Mouse (Mus musculus) limb, embryonic 15.5 days (tissue): ENCODE results near the gene Swi5. TPM values are rescaled to one million over a fixed set of nuclear protein-coding genes. Genes with fewer than 3 reads are reported as not detected.
A peak's percentile ranks its signal among the peaks of the same experiment; 100 is the strongest.

ENCODE experiments used
- ATAC-seq: fragments of 200-750 bp; cut with Nextera tagmentation; 2 replicates; pipeline ENCODE4 v1.8.0; 2017; ENCODE audit warnings: low read depth, moderate TSS enrichment; ENCODE audit not compliant: insufficient number of reproducible peaks, low FRiP score, low TSS enrichment
- H3K27ac ChIP-seq: fragments of 300-500 bp; sonication (generic); 2 replicates; pipeline ENCODE4 v1.5.1; 2015; ENCODE audit warnings: moderate library complexity, mild to moderate bottlenecking, inconsistent platforms
- H3K27me3 ChIP-seq: fragments of 300-500 bp; sonication (generic); 2 replicates; pipeline ENCODE4 v1.6.1; 2015; ENCODE audit warnings: inconsistent platforms
- H3K36me3 ChIP-seq: fragments of 300-500 bp; sonication (generic); 2 replicates; pipeline ENCODE4 v1.6.1; 2015; ENCODE audit warnings: inconsistent platforms
- H3K4me1 ChIP-seq: fragments of 300-500 bp; sonication (generic); 2 replicates; pipeline ENCODE4 v1.6.1; 2015; ENCODE audit warnings: inconsistent platforms
- H3K4me2 ChIP-seq: fragments of 300-500 bp; sonication (generic); 2 replicates; pipeline ENCODE4 v1.6.1; 2015; ENCODE audit warnings: mild to moderate bottlenecking, inconsistent platforms
- H3K4me3 ChIP-seq: fragments of 300-500 bp; sonication (generic); 2 replicates; pipeline ENCODE4 v1.5.1; 2015; ENCODE audit warnings: mild to moderate bottlenecking, inconsistent platforms
- H3K9ac ChIP-seq: fragments of 300-500 bp; sonication (generic); 2 replicates; pipeline ENCODE4 v1.6.1; 2015; ENCODE audit warnings: inconsistent platforms
- H3K9me3 ChIP-seq: fragments of 300-500 bp; sonication (generic); 2 replicates; pipeline ENCODE4 v1.6.1; 2016; ENCODE audit warnings: inconsistent platforms
- WGBS: fragments of 180-500 bp; shearing (Covaris S2); methylation state at CpG from one replicate; pipeline ENCODE4 v1.1.7; 2015; 5-methylcytosine and 5-hydroxymethylcytosine counted together
- polyA plus RNA-seq: library from polyadenylated mRNA; unstranded; fragments of >200 nt; fragmentation: Nextera tagmentation; extraction: Ambion mirVana; gene quantifications from 2 replicates; pipeline ENCODE4 v1.2.1, GENCODE M21; 2015

The Swi5 gene
- polyA plus RNA-seq, 1 experiment from 2014 or later, result 413 TPM

- no peak for ATAC-seq
- Histone ChIP-seq H3K4me1 (peaks cover 27% of the 10 kb centered on the region), H3K27me3 (no peaks in the 10 kb centered on the region), H3K4me3 (peak overlapping the region; percentile 79), H3K36me3 (peaks cover 33% of the 10 kb centered on the region), H3K9ac (no peak overlapping the region), H3K9me3 (no peaks in the 10 kb centered on the region), H3K27ac (no peak overlapping the region), H3K4me2 (peak overlapping the region; percentile 70)
These were observed 1.7 kb upstream of the Swi5 start for GRCm38 (mm10) chr2:32289578-32289977.

- ATAC-seq, result peak; percentile 40
These were observed 576 bp upstream of the Swi5 start for GRCm38 (mm10) chr2:32288371-32288931.

DNA sequence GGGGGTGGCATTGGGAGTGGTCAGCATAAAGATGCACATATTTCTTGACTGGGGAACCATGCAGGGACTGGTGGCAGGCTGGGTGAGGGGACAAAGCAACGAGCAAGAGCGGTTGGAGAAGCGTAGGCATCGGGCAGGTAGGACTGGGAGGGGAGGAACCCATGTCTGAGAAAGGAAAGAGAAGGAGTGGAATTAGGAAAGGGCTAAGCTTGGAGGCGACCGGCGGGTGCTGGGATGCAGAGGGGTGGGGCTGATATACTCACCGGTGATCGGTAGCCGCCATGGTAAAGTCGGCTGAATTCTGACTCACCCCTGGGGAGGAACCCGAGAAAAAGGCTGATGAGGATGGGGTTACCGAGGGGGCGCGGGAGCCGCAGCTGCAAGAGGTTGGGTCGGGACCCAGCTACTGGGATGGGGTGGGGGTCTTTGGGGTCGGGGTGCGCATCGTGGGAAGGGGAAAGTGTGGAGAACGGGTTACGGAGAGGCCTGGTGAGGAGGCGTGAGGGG lies 488 bp downstream of the Swi5 start, which contains the start of gene Golga2:
Gene Golga2 (plus strand): TSS at position 51 of the 507 bp plus-strand sequence.
- Histone ChIP-seq H3K4me1 (peaks cover 21% of the 10 kb centered on the region), H3K36me3 (peaks cover 38% of the 10 kb centered on the region), H3K27me3 (no peaks in the 10 kb centered on the region), H3K4me2 (peak within 1 kb of the TSS; percentile 78), H3K4me3 (peak within 1 kb of the TSS; percentile 79), H3K9ac (peak within 1 kb of the TSS; percentile 84), H3K27ac (peak within 1 kb of the TSS; percentile 83), H3K9me3 (no peaks in the 10 kb centered on the region)
- WGBS, result under 1% methylated on average over 22 of the region's 23 CpGs
- ATAC-seq, result no peak; the same call in 1 of the 2 replicates

More at GRCm38 (mm10) chr2:32288371-32288931, 576 bp upstream of the Swi5 start:
- H3K9me3 ChIP-seq, result no peaks in the 10 kb centered on the region
- H3K27me3 ChIP-seq, result no peaks in the 10 kb centered on the region
- WGBS, result 1% methylated on average over 29 of the region's 29 CpGs
- peak overlapping the region; percentile 79 for H3K4me3 ChIP-seq
- H3K9ac ChIP-seq, result peak overlapping the region; percentile 75
- H3K36me3 ChIP-seq, result peaks cover 35% of the 10 kb centered on the region
- H3K4me2 ChIP-seq, result peak overlapping the region; percentile 70
- H3K27ac ChIP-seq, result peak overlapping the region; percentile 82
- H3K4me1 ChIP-seq, result peaks cover 21% of the 10 kb centered on the region

DNA sequence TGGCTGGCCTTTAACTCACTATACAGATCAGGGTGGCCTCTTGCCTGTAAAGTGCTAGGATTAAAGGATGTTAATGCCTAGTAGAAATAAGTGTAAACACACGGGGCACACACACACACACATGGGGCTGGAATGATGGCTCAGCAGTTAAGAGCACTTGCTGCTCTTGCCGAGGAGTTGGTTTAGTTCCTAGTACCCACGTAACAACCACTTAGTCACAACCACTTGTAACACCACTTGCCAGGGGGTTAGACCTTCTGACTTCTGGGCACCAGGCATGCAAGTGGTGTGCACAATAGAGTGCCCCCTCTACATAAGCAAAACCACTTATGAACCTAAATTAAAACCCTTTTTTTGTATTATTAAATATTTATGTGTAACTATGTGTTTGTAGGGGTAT lies 3.9 kb downstream of the Swi5 start:
- ATAC-seq, result no peak
- no peak overlapping the region for H3K9ac ChIP-seq
- H3K4me3 ChIP-seq, result no peak overlapping the region
- peaks cover 12% of the 10 kb centered on the region for H3K4me1 ChIP-seq
- WGBS, result 91% methylated on average over 3 of the region's 3 CpGs
- peaks cover 62% of the 10 kb centered on the region for H3K36me3 ChIP-seq
- H3K27ac ChIP-seq, result no peak overlapping the region
- no peak overlapping the region for H3K4me2 ChIP-seq
- H3K27me3 ChIP-seq, result no peaks in the 10 kb centered on the region
- no peaks in the 10 kb centered on the region for H3K9me3 ChIP-seq

DNA sequence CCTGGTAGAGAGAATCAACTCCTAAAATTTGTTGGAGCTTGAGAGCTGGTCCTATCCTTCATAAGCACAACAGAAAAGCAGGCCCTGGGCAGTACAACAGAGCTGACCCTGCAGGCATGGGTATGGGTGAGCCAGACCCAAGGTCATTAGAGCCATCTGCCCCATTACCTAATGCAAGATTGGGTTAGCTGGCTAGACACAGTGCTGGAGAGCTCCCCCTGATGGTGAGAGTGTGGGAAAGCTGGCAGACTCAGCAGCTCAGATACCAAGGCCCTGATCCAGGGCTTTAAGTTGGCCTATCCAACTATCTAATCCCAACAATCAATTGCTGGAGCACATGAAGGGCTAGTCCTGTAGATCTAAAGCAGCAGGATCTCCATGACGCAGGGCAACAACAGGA lies 5.1 kb downstream of the Swi5 start:
- WGBS, result 83% methylated on average over 1 of the region's 1 CpGs
- H3K4me3 ChIP-seq, result no peak overlapping the region
- ATAC-seq, result no peak
- no peaks in the 10 kb centered on the region for H3K27me3 ChIP-seq
- H3K27ac ChIP-seq, result no peak overlapping the region
- H3K36me3 ChIP-seq, result peaks cover 75% of the 10 kb centered on the region
- no peak overlapping the region for H3K4me2 ChIP-seq
- H3K9me3 ChIP-seq, result no peaks in the 10 kb centered on the region
- no peak overlapping the region for H3K9ac ChIP-seq
- peaks cover 8% of the 10 kb centered on the region for H3K4me1 ChIP-seq

GRCm38 (mm10) chr2:32282289-32282688 lies 5.6 kb downstream of the Swi5 start:
- 91% methylated on average over 2 of the region's 2 CpGs for whole genome bisulfite sequencing
- no peak for ATAC-seq
- no peak overlapping the region for H3K4me2 ChIP-seq
- peaks cover 8% of the 10 kb centered on the region for H3K4me1 ChIP-seq
- no peaks in the 10 kb centered on the region for H3K9me3 ChIP-seq
- H3K9ac ChIP-seq, result no peak overlapping the region
- no peak overlapping the region for H3K4me3 ChIP-seq
- H3K27ac ChIP-seq, result no peak overlapping the region
- H3K27me3 ChIP-seq, result no peaks in the 10 kb centered on the region
- peaks cover 79% of the 10 kb centered on the region for H3K36me3 ChIP-seq

GRCm38 (mm10) chr2:32275823-32276222 lies 12.1 kb downstream of the Swi5 start:
- Histone ChIP-seq H3K4me2 (no peak overlapping the region), H3K27ac (no peak overlapping the region), H3K36me3 (peaks cover 40% of the 10 kb centered on the region), H3K4me3 (no peak overlapping the region), H3K9ac (no peak overlapping the region), H3K4me1 (no peaks in the 10 kb centered on the region), H3K27me3 (no peaks in the 10 kb centered on the region), H3K9me3 (no peaks in the 10 kb centered on the region)
- no peak for ATAC-seq
- 57% methylated on average over 3 of the region's 3 CpGs for WGBS

DNA sequence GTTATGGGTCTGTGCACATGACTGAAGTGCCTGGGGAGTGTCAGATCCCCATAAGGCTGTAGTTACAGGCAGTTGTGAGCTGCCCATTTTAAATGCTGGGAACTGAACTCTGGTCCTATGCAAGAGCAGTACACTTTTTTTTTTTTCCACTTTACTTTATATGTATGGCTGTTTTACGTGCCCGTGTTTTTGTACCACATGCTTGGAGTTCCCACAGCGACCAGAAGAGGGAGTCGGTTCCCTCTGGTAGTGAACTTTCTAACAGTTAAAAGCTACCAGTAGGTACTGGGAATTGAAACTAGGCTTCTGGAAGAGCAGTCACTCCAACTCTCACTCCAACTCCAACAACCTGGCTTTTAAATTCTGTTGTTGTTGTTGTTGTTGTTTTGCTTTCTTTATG lies 27.2 kb downstream of the Swi5 start:
- H3K9me3 ChIP-seq, result no peaks in the 10 kb centered on the region
- 39% methylated on average over 4 of the region's 4 CpGs for WGBS
- no peak overlapping the region for H3K4me2 ChIP-seq
- peaks cover 14% of the 10 kb centered on the region for H3K4me1 ChIP-seq
- peak overlapping the region; percentile 90 for H3K4me3 ChIP-seq
- no peaks in the 10 kb centered on the region for H3K27me3 ChIP-seq
- peaks cover 24% of the 10 kb centered on the region for H3K36me3 ChIP-seq
- H3K27ac ChIP-seq, result no peak overlapping the region
- H3K9ac ChIP-seq, result no peak overlapping the region
- ATAC-seq, result no peak

DNA sequence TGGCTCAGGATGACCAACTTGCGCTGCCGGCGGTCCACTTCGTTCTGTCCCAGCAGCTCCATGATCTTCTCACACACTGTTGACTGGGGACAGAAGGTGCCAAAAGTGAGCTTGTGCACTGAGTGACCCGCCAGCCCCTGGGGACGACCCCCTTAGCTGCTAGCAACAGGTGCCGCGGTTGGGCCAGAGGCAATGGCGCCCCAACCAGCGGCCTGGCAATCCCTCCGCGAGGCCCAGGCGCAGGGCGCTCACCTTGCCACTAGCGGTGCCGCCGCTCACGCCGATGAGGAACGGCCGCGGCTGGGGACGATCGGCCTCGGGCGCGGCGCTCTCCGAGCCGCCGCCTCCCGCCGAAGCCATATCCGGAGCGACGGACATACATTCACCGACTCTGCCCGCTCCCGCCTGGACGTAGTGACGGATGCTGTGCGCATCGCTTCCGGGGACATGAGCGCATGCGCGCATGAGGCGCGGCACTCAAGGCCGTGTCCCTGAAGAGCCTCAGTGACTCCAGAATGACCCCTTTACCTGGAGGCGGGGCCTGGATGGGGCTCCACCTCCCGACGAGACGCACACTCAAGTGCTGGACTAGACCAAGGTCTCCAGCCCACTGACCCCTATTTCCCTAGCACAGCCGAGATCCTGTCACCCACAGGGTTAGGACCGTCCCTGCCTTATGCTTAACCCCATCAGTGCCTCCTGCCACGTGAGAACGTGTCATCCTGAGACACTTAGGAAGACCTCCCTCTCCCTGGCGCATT lies 28.0 kb downstream of the Swi5 start, which contains the start of gene Uck1:
Gene Uck1 (minus strand): TSS at position 503 of the 761 bp plus-strand sequence.
- Histone ChIP-seq H3K4me3 (peak within 1 kb of the TSS; percentile 90), H3K9ac (peak within 1 kb of the TSS; percentile 79), H3K4me1 (peaks cover 14% of the 10 kb centered on the region), H3K27me3 (no peaks in the 10 kb centered on the region), H3K4me2 (peak within 1 kb of the TSS; percentile 70), H3K9me3 (no peaks in the 10 kb centered on the region), H3K36me3 (peaks cover 25% of the 10 kb centered on the region), H3K27ac (peak within 1 kb of the TSS; percentile 68)
- 1% methylated on average over 59 of the region's 59 CpGs for WGBS
- peak; percentile 77 for ATAC-seq

- no peak for ATAC-seq
- H3K36me3 ChIP-seq, result peaks cover 33% of the 10 kb centered on the region
- peaks cover 14% of the 10 kb centered on the region for H3K4me1 ChIP-seq
- H3K4me2 ChIP-seq, result peak overlapping the region; percentile 70
- 52% methylated on average over 6 of the region's 6 CpGs for WGBS
- peak overlapping the region; percentile 79 for H3K9ac ChIP-seq
- H3K27ac ChIP-seq, result 0 out of 2 replicates have a peak overlapping the region, but pooled peaks have one; percentile 38
- peak overlapping the region; percentile 90 for H3K4me3 ChIP-seq
- no peaks in the 10 kb centered on the region for H3K9me3 ChIP-seq
- no peaks in the 10 kb centered on the region for H3K27me3 ChIP-seq
These were observed 28.9 kb downstream of the Swi5 start for GRCm38 (mm10) chr2:32258887-32259533.

- ATAC-seq, result no peak
- Histone ChIP-seq H3K4me1 (peaks cover 14% of the 10 kb centered on the region), H3K36me3 (peaks cover 61% of the 10 kb centered on the region), H3K9me3 (no peaks in the 10 kb centered on the region), H3K4me3 (no peak overlapping the region), H3K9ac (no peak overlapping the region), H3K27ac (no peak overlapping the region), H3K4me2 (no peak overlapping the region), H3K27me3 (no peaks in the 10 kb centered on the region)
- WGBS, result 92% methylated on average over 11 of the region's 11 CpGs
These were observed 31.6 kb downstream of the Swi5 start for GRCm38 (mm10) chr2:32256273-32256672.

DNA sequence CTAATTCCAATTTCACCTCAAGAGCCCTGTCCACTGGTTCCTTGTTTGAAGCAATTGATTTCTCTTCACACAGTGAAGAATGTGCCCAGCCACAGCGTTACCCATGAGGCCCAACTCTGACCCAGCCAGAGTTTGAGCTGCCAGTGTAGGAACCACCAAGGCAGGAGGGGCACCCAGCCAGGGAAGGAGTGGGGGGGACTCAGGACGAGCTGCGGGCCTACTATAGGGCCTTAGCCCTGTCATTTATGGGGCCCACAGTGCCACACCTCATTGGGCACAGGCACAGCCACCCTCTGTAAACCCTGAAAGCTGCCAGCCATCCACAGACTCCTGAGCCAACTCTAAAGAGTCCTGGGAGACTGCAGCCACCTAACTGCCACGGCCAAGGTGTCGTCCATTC lies 33.3 kb downstream of the Swi5 start:
- Histone ChIP-seq H3K36me3 (peaks cover 78% of the 10 kb centered on the region), H3K9me3 (no peaks in the 10 kb centered on the region), H3K27ac (no peak overlapping the region), H3K4me1 (peaks cover 10% of the 10 kb centered on the region), H3K4me2 (no peak overlapping the region), H3K9ac (no peak overlapping the region), H3K4me3 (no peak overlapping the region), H3K27me3 (no peaks in the 10 kb centered on the region)
- 76% methylated on average over 5 of the region's 5 CpGs for WGBS
- no peak for ATAC-seq
